Mouse (Mus musculus) layer of hippocampus, adult 11-12 months (tissue): ENCODE data around the gene Cox7c.
A peak's percentile ranks its signal among the peaks of the same experiment; 100 is the strongest.
"Not testable (repeated sequence)": the region's sequence is repeated elsewhere in the genome, so short reads cannot be mapped to it uniquely, and the experiment has no call there.

ENCODE experiments used
- DNase-seq: peaks from one replicate; pipeline ENCODE4 v3.0.0; 2022; ENCODE audit warnings: low spot score

Cox7c gene

GRCm38 (mm10) chr13:86046254-86046951 lies at the start of gene Cox7c:
Gene Cox7c, minus strand, starts transcription at chr13:86046904.
- DNase-seq, result peak; percentile 91

- no peak for DNase-seq
These were observed 21.5 kb upstream of the Cox7c start for GRCm38 (mm10) chr13:86068011-86068724.

GRCm38 (mm10) chr13:86067508-86067907 lies 20.8 kb upstream of the Cox7c start:
- DNase-seq, result no peak

- not testable (repeated sequence) for DNase-seq
These were observed 7.4 kb upstream of the Cox7c start for GRCm38 (mm10) chr13:86054091-86054490.

- DNase-seq, result peak; percentile 17
These were observed 41.6 kb downstream of the Cox7c start for GRCm38 (mm10) chr13:86004907-86005675.
